Comparison of ENCODE assay signal across 21 mouse cellular contexts in genomic region chr2:128812761-128813160, GRCm38 (mm10). TPM values are rescaled to one million over a fixed set of nuclear protein-coding genes. Genes with fewer than 3 reads are reported as not detected.
A peak's percentile ranks its signal among the peaks of the same experiment; 100 is the strongest.
DNase-seq lines count a peak whose midpoint lies in the region; ATAC-seq and TF ChIP-seq lines count a peak whose summit lies in the region.
"Had no signal": no experiment of that assay in that cellular context is flagged by ENCODE, and none has a peak within 500 bp of the region (broad histone marks: within the 10 kb centered on the region; RNA-seq: fewer than 3 reads in every experiment).

No protein-coding gene starts in this region.

- 0 out of 2 replicates have a peak overlapping the region, but pooled peaks have one; percentile 29 for H3K27ac ChIP-seq in liver, postnatal 0 days (ENCODE audit: low read depth)
- no peak overlapping the region for H3K27ac ChIP-seq in liver, embryonic 11.5 days (ENCODE audit: low read depth, low read length)
- peak overlapping the region; percentile 34; the same call in 1 of the 2 replicates for H3K27ac ChIP-seq in small intestine, adult 2 months (ENCODE audit: insufficient read depth, low read depth, low read length)
- H3K27ac ChIP-seq: embryonic facial prominence, embryonic 12.5 days; forebrain, embryonic 15.5 days; hindbrain, embryonic 10.5 days; hindbrain, embryonic 14.5 days had no signal

- ATAC-seq in liver, postnatal 0 days: peak; percentile 63
- ATAC-seq in liver, embryonic 11.5 days (replicated peaks; ENCODE audit: low FRiP score): no peak
- ATAC-seq in megakaryocyte-erythroid progenitor cell, adult 5-6 weeks (replicated peaks; ENCODE audit: low FRiP score, low TSS enrichment, poor library complexity, severe bottlenecking): no peak
- ATAC-seq: activated CD4-positive, CD25-positive, alpha-beta regulatory T cell, adult 4 months; CD4-positive, CD25-positive, alpha-beta regulatory T cell, adult 4 months; forebrain, embryonic 15.5 days had no signal

- DNase-seq in heart, adult 11 months: peak; percentile 45
- DNase-seq in heart, adult 9 months (ENCODE audit: low spot score in 2 of 2): no peak
- DNase-seq in liver, postnatal 0 days: no peak
- no peak for DNase-seq in liver, embryonic 11.5 days (ENCODE audit: low spot score)
- no peak for DNase-seq in urinary bladder, adult 2 months (ENCODE audit: low spot score)
- DNase-seq: adrenal gland, postnatal 14 days; B cell, adult 2 months; cerebellum, adult 11-12 months; cerebellum, adult 9-10 months; cerebellum, postnatal 25 days; gastrocnemius, postnatal 36 days; heart, adult 18-20 months had no signal

- no peaks in the 10 kb centered on the region for H3K36me3 ChIP-seq in liver, postnatal 0 days (replicated peaks; ENCODE audit: insufficient read depth, low read length)
- no peaks in the 10 kb centered on the region for H3K36me3 ChIP-seq in liver, embryonic 11.5 days (ENCODE audit: control insufficient read depth, insufficient read depth, low read length)
- H3K36me3 ChIP-seq in small intestine, adult 2 months (ENCODE audit: control insufficient read depth, insufficient read depth, low read length): no peaks in the 10 kb centered on the region
- H3K36me3 ChIP-seq: embryonic facial prominence, embryonic 12.5 days; forebrain, embryonic 15.5 days; heart, embryonic 12.5 days; hindbrain, embryonic 10.5 days had no signal

- H3K9ac ChIP-seq in liver, postnatal 0 days (replicated peaks): no peak overlapping the region
- H3K9ac ChIP-seq in liver, embryonic 11.5 days (ENCODE audit: low read depth, low read length): no peak overlapping the region
- H3K9ac ChIP-seq: embryonic facial prominence, embryonic 12.5 days; forebrain, embryonic 15.5 days; heart, embryonic 12.5 days; hindbrain, embryonic 14.5 days had no signal

- H3K4me3 ChIP-seq in liver, postnatal 0 days (ENCODE audit: low read depth, low read length): no peak overlapping the region
- no peak overlapping the region for H3K4me3 ChIP-seq in liver, embryonic 11.5 days (ENCODE audit: low read depth, low read length)
- H3K4me3 ChIP-seq in small intestine, adult 2 months (ENCODE audit: low read depth, low read length): no peak overlapping the region
- H3K4me3 ChIP-seq: embryonic facial prominence, embryonic 12.5 days; forebrain, embryonic 15.5 days; heart, embryonic 12.5 days; hindbrain, embryonic 10.5 days had no signal

- H3K4me1 ChIP-seq in liver, postnatal 0 days (ENCODE audit: insufficient read depth): no peaks in the 10 kb centered on the region
- H3K4me1 ChIP-seq in liver, embryonic 11.5 days (replicated peaks; ENCODE audit: control insufficient read depth, insufficient read depth, low read length): 0 out of 2 replicates have a peak, but pooled peaks cover 3% of the 10 kb centered on the region
- peaks cover 7% of the 10 kb centered on the region; the same call in 1 of the 2 replicates for H3K4me1 ChIP-seq in small intestine, adult 2 months (ENCODE audit: control insufficient read depth, insufficient read depth, insufficient read length, low read length)

- WGBS in liver, postnatal 0 days (ENCODE audit: insufficient replicate concordance): 37% methylated on average over 2 of the region's 2 CpGs
- WGBS in liver, embryonic 11.5 days: 38% methylated on average over 2 of the region's 2 CpGs
- WGBS in small intestine, adult 2 months: 23% methylated on average over 2 of the region's 2 CpGs

- no peaks in the 10 kb centered on the region for H3K27me3 ChIP-seq in liver, postnatal 0 days (ENCODE audit: insufficient read depth, low read length)
- H3K27me3 ChIP-seq in liver, embryonic 11.5 days (replicated peaks; ENCODE audit: control insufficient read depth, insufficient read depth, low read length): no peaks in the 10 kb centered on the region
- no peaks in the 10 kb centered on the region for H3K27me3 ChIP-seq in small intestine, adult 2 months (ENCODE audit: control insufficient read depth, insufficient read depth, low read length)
- H3K27me3 ChIP-seq: embryonic facial prominence, embryonic 12.5 days; forebrain, embryonic 15.5 days; heart, embryonic 12.5 days had no signal

- H3K4me2 ChIP-seq in liver, postnatal 0 days (ENCODE audit: low read depth, low read length): no peak overlapping the region
- H3K4me2 ChIP-seq in liver, embryonic 11.5 days: no peak overlapping the region
- H3K4me2 ChIP-seq: embryonic facial prominence, embryonic 12.5 days; forebrain, embryonic 15.5 days; heart, embryonic 12.5 days; hindbrain, embryonic 14.5 days had no signal

- no peak for TF ChIP-seq POLR2A in small intestine, adult 2 months (IDR thresholded peaks at IDR 0.05; ENCODE audit: low read depth, low read length)

- H3K9me3 ChIP-seq in liver, postnatal 0 days (ENCODE audit: low read length): no peaks in the 10 kb centered on the region
- H3K9me3 ChIP-seq in liver, embryonic 11.5 days (ENCODE audit: control insufficient read depth, low read length): no peaks in the 10 kb centered on the region
- H3K9me3 ChIP-seq: embryonic facial prominence, embryonic 12.5 days; forebrain, embryonic 15.5 days; heart, embryonic 12.5 days; hindbrain, embryonic 10.5 days had no signal

- 0 out of 2 replicates have a peak, but pooled peaks have one; percentile 22 for TF ChIP-seq EP300 in liver, postnatal 0 days (IDR thresholded peaks at IDR 0.05; ENCODE audit: low read depth)

- no peak for TF ChIP-seq CTCF in liver, postnatal 0 days (IDR thresholded peaks at IDR 0.05; ENCODE audit: low read depth)
- no peak for TF ChIP-seq CTCF in small intestine, adult 2 months (IDR thresholded peaks at IDR 0.05; ENCODE audit: extremely low read depth, insufficient read length, insufficient replicate concordance, low read depth, low read length)

RNA-seq across cellular contexts. Expression of gene Tmem87b, which starts 5.2 kb away (rescaled TPM):
- 15.7 and 17.5 TPM in 2 replicates for polyA plus RNA-seq in liver, postnatal 0 days (2015; fragmentation: Nextera tagmentation; extraction: Ambion mirVana)
- polyA plus RNA-seq in liver, embryonic 11.5 days (2014; fragmentation: Nextera tagmentation; extraction: Ambion mirVana): 15.5 and 16.0 TPM in 2 replicates
- 5.7 and 12.3 TPM in 2 replicates for polyA plus RNA-seq in small intestine, adult 2 months (2012; rRNA removed)
- 35.2 and 35.6 TPM in 2 replicates for polyA plus RNA-seq in urinary bladder, adult 2 months (2012; rRNA removed)
- 7.7 and 9.4 TPM in 2 replicates for total RNA-seq in megakaryocyte-erythroid progenitor cell, adult 5-6 weeks (2014; fragmentation: Nextera tagmentation)
- 14.3 and 16.2 TPM in 2 replicates for total RNA-seq in megakaryocyte-erythroid progenitor cell, adult 5-6 weeks (2017)

RNA-seq across cellular contexts. Expression of gene Fbln7, which starts 50.0 kb away (rescaled TPM):
- polyA plus RNA-seq in liver, postnatal 0 days (2015; fragmentation: Nextera tagmentation; extraction: Ambion mirVana): 0.09 and 0.16 TPM in 2 replicates
- 0.62 and 0.90 TPM in 2 replicates for polyA plus RNA-seq in liver, embryonic 11.5 days (2014; fragmentation: Nextera tagmentation; extraction: Ambion mirVana)
- 1.8 and 3.9 TPM in 2 replicates for polyA plus RNA-seq in small intestine, adult 2 months (2012; rRNA removed)
- polyA plus RNA-seq in urinary bladder, adult 2 months (2012; rRNA removed): 1.7 and 2.0 TPM in 2 replicates
- not detected in 2 replicates for total RNA-seq in megakaryocyte-erythroid progenitor cell, adult 5-6 weeks (2014; fragmentation: Nextera tagmentation)
- not detected in 2 replicates for total RNA-seq in megakaryocyte-erythroid progenitor cell, adult 5-6 weeks (2017)
- polyA plus RNA-seq: activated CD4-positive, CD25-positive, alpha-beta regulatory T cell, adult 4 months; CD4-positive, CD25-positive, alpha-beta regulatory T cell, adult 4 months had no signal
